Mouse (Mus musculus) liver, embryonic 18 days (tissue): ENCODE measurements around the gene Gabrb3. TPM values are rescaled to one million over a fixed set of nuclear protein-coding genes. Genes with fewer than 3 reads are reported as not detected.

ENCODE experiments used
- polyA plus RNA-seq: library from polyadenylated mRNA; depleted of rRNA; stranded (reverse); fragments of >200 nt; gene quantifications from 2 replicates; pipeline ENCODE4 v1.2.3, GENCODE M21; 2012; rRNA removed

The Gabrb3 gene
- 0.01 TPM in 2 replicates for polyA plus RNA-seq

GRCm38 (mm10) chr7:57419392-57419791 lies at the start of gene Gabrb3:
TSS of gene Gabrb3 (plus strand) at chr7:57419692.

GRCm38 (mm10) chr7:57386517-57387340 lies 32.8 kb upstream of the Gabrb3 start, which contains the start of gene Gabrg3:
TSS of gene Gabrg3 (minus strand) at chr7:57387188.

GRCm38 (mm10) chr7:57509681-57510141 lies 90.2 kb downstream of the Gabrb3 start, which contains the start of gene Gabra5:
TSS of gene Gabra5 (minus strand) at chr7:57510059.

Other genes starting within 250 kb of the Gabrb3 start
- under 0.01 TPM in 1 of 2 replicates, not detected in the other for gene Gabrg3, start 32.5 kb upstream of the Gabrb3 start, polyA plus RNA-seq
- gene Gabra5, start 90.4 kb downstream of the Gabrb3 start, polyA plus RNA-seq, result not detected in 2 replicates